Mouse (Mus musculus) adrenal gland, postnatal 14 days (tissue): ENCODE data around the gene Hist1h4a. TPM values are rescaled to one million over a fixed set of nuclear protein-coding genes. Genes with fewer than 3 reads are reported as not detected.
A peak's percentile ranks its signal among the peaks of the same experiment; 100 is the strongest.
"Not testable (repeated sequence)": the region's sequence is repeated elsewhere in the genome, so short reads cannot be mapped to it uniquely, and the experiment has no call there.

Experiments used
- DNase-seq: peaks from one replicate; pipeline ENCODE4 v3.0.0; 2021; ENCODE audit warnings: mixed read lengths
- long read RNA-seq, 2 experiments: library from polyadenylated mRNA; stranded (forward); transcript quantifications; one replicate each; pipeline ENCODE4 v2.0.0; 2021
- total RNA-seq: library from RNA; stranded (reverse); gene quantifications from 2 replicates; pipeline ENCODE4 v1.2.3, GENCODE M21; 2021

Hist1h4a gene
- total RNA-seq = 164 and 198 TPM in 2 replicates
- long read RNA-seq, experiment 1 = 0 reads
- long read RNA-seq, experiment 2, partial matches to known transcripts = 0 of 1 reads
- long read RNA-seq, experiment 2, other reads (novel, unspliced or antisense) = 0 of 1 reads

DNA sequence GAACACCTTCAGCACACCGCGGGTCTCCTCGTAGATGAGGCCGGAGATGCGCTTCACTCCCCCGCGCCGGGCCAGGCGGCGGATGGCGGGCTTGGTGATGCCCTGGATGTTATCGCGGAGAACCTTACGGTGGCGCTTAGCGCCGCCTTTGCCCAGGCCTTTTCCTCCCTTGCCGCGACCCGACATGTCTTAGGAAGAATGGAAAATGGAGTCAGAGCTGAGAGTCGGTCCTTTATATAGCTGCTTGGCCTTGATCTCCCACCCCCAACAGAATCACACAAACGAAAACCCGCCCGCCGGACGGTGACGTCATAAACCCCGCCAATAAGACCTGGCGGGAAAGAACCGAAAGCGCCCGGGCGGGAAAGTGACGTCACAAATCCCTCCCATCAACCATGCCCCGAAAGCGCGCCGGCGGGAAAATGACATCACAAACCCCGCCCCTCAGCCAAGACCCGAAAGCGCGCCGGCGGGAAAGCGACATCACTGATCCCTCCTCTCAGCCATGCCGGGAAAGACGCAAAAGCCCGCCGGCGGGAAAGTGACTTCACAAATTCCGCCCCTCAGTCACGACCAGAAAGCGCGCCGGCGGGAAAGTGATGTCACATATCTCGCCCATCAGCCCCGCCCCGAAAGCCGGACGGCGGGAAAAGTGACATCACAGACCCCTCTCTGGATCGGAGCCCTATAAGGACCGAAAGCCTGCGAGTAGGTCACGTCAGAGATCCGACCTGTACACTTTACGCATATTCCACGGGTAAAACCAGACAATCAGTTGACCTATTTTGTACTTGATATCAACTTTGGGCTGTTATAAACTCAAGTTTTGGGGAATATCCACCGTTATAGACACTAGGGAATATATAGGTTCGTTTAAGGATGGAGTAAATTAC, at the start of gene Hist1h4a:
Gene Hist1h4a (minus strand): TSS at position 259 of the 893 bp plus-strand sequence.
- peak; percentile 99 for DNase-seq

DNA sequence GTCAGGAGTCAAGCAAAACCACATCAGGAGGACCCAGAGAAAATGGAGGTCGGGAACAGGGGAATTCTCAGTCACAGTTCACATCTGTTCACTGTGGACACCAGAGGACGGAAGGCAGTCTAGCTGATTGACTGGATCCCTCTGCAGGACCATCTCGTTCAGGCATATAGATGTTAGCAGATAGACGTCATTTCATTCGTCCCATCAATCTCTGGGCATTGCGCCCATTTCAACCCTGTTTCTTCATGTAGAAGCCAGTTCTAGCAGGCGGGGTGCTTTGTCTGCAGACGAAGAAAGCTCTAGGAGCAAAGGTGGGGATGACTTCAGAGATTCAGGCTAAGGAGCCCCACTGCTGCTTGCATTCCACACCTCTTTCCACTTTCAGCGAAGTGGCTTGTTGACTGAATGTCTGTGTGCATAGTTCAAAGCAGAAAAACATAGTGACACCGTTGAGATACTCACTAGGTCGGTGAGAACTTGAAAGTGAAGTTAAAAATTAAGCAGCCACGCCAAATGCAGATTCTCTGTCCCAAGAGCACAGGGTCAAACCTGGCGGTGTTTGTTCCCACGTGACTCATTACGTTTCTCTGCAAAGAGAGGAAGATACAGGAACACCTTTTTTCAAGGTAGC, 45.5 kb upstream of the Hist1h4a start, which contains the start of gene Slc17a2:
Gene Slc17a2 (plus strand): TSS at position 572 of the 631 bp plus-strand sequence.
- DNase-seq = no peak

DNA sequence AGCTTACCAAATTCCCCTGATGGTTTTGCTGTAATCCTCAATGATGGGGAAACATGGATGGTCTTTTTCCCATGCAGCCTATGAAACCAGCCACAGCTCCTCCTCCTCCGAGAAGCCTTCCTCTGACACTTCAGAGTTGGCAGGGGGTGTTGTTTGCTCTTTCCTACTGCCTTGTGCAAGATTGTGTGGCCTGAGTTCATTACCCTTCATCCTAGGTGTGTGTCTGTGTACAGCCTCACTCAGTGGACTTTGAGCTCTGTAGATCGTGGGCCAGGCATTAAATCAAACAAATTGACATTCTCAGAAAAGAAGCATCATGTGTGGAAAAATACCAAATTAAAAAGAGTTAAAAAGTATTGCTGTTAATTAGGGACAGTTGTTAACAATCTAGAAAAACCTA, 43.5 kb upstream of the Hist1h4a start:
- no peak for DNase-seq

DNA sequence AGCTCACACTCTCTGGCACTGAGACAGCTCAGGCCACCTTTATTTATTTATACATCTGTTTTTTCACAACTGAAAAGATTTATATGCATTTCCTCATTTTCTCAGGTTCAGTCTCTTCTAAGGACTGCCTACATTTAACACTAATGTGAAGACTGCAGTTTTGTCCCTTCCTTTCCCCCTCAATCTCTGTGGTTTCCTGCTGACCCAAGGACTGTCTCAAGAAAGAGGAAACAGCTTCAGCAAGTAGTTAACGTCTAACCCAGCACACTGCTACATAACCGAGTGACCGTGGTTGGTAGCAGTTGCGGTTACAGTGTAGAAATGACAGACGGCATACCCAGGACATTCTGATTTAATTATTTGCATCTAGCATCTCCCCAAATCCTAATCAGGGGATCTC, 38.4 kb upstream of the Hist1h4a start:
- no peak for DNase-seq

DNA sequence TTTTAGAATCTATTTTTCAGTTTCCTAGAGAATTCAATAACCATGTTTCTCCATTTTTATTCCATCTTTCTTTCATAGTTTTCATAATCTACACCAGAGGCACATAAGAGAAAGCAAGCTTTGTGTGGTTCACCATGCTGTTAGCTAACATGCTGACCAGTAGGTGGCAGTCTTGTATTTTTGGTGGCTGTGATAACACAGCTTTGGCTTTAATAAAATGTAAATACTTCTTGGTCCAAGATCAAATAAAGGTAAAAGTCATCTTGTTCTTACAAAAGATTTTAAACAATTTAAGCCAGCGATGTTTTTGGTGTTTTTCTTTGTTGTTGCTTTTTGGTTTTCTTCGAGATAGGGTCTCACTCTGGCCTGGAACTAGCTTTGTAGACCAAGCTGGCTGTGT, 31.5 kb upstream of the Hist1h4a start:
- peak; percentile 67 for DNase-seq

DNA sequence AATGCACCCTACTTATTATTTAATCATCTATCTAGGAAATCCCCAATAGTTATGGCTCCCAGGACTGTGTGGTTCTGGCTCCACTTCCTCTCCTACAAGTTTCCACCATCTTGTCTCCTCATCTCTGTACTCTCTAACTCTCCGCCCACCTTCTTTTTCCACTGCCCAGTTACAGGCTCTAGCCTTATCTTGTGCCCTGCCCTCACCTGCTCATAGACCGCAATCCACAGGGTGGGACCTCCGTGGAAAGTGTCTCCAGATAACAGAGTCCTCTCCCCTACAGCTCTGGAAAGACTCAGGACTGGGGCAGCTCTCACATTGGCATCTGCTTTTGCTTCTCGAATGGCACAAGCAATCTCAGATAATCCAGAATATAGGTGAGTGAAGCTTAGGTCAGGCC, 18.0 kb upstream of the Hist1h4a start:
- no peak for DNase-seq

DNA sequence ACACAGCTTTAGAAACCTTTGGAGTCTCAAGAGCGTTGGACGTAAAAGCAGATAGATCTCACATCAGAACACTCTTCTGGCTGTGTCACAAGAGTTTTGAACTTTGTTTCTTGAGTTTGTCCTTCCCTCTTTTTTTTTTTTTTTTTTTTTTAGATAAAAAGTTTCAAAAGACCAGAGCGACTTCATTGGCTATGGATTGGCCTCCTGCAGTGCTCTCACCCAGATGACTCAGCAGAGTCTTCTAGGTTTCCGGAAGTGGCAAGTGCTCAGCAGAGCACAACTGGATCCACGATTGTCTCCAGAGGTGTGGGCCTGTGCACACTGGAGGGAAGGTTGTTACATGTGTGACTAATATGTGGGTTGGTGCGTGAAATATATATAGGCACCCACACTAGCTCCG, 17.3 kb upstream of the Hist1h4a start:
- DNase-seq = no peak

DNA sequence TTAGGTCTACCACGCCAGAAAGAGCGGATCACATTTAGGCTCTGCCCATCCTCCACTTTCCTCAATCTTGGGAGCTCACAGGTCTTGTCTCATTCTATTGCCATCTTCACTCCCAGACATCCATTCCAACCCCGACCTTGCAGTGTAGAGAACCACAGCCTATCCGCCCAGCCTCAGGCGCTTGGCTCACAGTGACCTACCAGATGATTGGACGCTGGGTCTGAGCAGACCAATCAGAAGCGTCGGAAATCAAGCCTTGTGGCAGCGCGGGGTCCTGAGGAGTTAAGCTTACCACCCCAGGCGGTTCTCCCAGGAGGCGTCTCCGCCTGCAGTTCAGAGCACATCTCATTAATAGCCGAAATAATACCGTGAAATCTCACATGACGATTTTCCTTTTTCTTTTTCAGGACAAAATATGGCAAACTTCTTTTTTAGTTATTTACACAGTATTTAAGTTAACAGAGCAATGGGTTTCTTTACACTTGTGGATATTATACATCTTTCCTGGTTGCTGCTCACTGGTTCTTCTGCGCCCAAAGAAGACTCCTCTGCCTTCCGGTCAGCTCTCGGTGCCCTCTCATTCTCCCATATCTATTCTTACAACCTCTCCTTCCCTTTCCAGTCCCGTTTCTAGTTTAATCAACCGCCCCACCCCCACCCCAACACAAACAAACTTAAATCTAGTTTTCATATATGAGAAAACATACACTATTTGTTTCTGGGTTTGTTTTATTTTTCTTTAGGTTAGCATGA, 11.7 kb upstream of the Hist1h4a start:
- peak; percentile 69 for DNase-seq

DNA sequence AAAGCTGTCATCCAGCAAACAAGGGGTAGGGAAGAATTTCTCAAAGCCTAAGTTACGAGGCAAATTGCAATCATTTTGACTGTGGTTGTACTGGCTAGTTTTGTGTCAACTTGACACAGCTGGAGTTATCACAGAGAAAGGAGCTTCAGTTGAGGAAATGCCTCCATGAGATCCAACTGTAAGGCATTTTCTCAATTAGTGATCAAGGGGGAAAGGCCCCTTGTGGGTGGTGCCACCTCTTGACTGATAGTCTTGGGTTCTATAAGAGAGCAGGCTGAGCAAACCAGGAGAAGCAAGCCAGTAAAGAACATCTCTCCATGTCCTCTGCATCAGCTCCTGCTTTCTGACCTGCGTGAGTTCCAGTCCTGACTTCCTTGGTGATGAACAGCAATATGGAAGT, 8.6 kb upstream of the Hist1h4a start, which contains the start of gene Trim38:
Gene Trim38 (plus strand): TSS at position 301 of the 400 bp plus-strand sequence.
- not testable (repeated sequence) for DNase-seq

DNA sequence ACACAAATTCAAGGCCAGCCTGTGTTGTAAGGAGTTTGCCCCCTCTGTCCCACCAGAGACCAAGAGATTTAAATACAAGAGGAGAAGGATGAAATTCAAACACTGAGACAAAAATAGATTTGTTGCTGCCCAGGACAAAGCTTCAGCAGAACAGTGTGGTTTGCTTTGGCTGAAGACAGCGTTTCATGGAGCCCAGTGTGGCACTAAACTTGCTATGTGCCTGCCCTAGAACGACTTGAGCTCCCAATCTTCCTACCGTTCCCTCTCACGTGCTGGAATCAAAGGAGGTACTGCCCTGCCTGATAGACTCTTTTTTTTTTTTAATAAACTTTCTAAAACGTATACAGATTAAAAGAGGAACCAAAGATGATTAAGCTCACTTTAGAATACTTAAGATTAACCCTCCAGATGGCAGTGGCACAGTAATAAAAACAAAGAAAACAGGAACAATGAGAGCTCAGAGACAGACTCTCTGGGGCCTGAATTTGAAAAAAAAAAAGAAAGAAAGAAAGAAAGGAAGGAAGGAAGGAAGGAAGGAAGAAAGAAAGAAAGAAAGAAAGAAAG, 7.9 kb upstream of the Hist1h4a start:
- no peak for DNase-seq

DNA sequence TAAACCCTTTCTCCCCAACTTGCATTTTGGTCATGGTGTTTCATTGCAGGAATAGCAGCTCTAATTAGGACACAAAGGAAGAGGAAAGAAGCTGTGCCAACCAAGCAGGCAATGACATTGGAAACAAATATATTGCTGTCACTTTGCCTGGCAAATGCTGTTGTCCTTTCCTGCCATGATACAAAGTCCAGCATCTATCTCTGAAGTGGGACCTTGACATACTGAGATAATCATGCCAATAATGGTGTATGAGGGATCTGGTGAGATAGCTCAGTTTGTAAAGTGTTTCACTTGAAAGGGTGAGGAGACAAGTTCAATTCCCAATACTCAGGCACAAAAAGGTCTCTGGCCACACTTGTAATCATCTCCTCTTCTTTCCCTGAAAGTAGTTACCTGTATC, 5.7 kb upstream of the Hist1h4a start:
- peak; percentile 31 for DNase-seq

DNA sequence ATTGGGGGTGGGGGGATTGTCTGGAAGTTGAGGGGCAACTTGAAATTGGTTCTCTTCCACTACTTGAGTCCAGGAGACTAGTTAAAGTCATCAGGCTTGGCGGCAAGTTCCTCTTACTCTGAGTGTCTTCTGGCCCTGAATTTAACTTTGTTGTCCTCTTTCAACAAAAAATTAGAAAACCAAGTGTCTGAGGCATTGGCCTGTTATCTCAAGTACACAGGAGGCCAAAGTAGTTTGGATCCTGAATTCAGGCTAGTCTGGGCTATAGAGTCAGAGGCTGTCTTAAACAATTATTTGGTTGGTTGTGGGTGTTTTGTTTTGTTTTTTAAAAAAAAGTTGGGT, 4.1 kb upstream of the Hist1h4a start:
- no peak for DNase-seq

DNA sequence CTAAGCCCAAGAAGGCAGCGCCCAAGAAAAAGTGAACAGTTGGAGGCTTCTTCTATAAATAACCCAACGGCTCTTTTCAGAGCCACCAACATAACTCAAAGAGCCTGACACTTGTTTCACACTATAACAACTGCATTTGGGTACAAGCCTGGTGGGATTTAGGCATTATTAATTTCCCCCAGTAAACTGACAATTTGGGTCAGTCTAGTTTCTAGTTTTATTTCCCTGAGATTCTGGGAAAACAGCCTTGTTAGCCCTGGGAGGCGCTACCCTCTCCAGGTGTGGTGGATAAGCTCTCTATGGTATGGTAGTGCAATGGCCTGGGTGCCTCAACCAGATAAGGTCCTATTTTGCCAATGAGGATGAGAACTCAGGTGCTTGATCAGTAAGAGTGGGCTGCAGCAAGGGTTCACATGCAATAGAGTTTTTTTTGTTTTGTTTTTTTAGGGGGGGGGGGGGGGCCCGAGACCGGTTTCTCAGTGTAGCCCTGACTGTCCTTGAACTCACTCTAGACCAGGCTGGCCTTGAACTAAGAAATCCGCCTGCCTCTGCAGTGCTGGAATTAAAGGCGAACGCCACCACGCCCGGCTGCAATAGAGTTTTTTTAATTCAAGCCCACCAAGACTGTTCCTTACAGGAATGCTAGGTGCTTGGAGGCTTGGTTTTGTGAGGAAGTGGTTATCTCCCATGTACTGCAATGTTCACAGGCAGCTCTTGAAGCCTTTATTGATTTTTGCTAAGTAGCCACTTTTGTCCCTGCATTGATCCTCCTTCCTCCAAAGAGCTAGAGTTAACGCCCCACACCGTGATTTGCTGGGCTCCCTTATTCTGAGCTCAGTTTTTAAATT, 3.5 kb upstream of the Hist1h4a start:
- no peak for DNase-seq

DNA sequence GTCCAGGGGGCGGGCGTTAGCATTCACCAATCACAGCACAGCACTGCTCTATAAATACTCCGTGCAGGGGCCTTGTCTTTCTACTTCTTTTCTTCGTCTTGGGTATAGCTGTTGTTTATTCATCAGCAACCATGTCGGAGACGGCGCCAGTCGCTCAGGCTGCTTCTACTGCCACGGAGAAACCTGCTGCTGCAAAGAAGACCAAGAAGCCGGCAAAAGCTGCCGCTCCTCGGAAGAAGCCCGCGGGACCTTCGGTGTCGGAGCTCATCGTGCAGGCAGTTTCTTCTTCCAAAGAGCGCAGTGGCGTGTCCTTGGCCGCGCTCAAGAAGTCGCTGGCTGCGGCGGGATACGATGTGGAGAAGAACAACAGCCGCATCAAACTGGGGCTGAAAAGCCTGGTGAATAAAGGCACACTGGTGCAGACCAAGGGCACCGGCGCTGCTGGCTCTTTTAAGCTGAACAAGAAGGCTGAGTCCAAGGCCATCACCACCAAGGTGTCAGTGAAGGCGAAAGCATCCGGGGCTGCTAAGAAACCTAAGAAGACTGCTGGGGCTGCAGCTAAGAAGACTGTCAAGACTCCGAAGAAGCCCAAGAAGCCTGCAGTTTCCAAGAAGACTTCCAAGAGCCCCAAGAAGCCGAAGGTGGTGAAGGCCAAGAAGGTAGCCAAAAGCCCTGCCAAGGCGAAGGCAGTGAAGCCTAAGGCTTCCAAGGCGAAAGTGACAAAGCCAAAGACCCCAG, 2.7 kb upstream of the Hist1h4a start, which contains the start of gene Hist1h1a:
Gene Hist1h1a (plus strand): TSS at position 81 of the 738 bp plus-strand sequence.
- peak; percentile 90 for DNase-seq

DNA sequence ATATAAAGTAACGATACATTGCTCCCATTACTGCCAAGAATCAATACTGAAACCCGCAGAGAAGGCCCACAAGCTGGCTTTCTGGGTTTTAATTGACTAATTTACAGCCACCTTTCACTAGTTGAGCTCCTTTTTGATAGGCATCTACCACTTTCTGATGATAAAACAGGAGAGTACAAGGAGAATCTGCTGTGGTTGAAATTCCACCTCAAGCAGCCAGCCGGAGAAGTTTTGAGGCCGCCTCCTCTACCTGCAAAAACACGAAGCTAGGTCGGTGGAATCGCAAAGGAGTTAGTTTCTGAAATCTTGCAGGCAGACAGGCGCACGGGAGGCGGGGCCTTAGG, 2.2 kb upstream of the Hist1h4a start:
- DNase-seq = no peak

DNA sequence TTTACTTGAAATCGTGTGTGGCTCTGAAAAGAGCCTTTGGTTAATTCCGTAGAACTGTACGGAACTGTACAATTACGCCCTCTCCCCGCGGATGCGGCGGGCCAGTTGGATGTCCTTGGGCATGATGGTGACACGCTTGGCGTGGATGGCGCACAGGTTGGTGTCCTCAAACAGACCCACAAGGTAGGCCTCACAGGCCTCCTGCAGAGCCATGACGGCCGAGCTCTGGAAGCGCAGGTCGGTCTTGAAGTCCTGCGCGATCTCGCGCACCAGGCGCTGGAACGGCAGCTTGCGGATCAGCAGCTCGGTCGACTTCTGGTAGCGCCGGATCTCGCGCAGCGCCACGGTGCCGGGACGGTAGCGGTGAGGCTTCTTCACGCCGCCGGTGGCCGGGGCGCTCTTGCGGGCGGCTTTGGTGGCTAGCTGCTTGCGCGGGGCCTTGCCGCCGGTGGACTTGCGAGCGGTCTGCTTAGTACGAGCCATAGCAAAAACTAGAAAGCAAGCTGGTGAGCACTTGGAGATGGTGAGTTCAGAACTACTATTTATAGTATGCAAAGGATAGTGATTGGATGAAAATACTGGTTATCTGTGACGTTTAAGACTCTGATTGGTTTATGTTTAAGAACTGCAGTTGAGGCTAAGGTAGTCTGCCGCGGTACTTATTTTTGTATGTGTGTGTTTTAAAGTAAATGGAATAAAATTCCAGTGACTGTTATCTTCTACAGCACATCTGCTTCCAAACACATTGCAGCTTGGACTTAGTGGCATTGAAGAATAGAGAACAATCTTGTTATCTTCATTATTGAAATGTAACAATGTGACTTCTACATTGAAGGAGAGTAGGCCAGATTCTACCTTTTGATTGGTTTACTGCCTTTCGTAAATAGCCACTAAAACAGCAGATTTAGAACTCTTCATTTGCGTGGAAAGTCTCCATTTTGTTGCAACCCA, 1.1 kb upstream of the Hist1h4a start, which contains the start of gene Hist1h3a:
Gene Hist1h3a (minus strand): TSS at position 516 of the 951 bp plus-strand sequence.
- peak; percentile 70 for DNase-seq

DNA sequence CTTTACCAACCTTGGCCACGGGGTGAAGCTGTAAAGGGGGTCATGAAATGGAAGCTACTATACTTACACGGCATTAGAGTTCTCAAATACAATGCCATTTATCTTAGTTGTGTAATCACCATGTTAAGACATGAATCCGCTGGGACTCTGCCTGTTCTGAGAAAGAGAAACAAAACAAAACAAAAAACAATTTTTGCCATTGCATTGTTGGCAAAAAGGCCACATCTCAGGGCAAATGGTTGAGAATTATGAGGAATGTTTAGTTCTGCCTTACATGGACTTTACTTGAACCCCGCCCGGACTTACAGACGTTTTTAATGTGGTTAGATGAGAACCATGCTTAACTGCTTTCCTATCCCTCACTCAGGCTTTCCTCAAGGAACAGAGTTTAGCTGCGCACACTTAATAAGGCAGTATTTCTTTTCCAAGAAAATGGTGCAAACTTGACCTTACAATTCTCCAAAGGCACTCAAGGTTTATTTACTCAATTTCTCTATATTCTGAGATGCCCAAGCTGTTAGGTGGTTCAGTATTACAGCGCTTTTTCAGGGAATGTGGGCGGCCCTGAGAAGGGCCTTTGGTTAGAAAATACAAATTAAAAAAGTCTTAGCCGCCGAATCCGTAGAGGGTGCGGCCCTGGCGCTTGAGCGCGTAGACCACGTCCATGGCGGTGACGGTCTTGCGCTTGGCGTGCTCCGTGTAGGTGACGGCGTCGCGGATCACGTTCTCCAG, 624 bp downstream of the Hist1h4a start:
- no peak for DNase-seq

DNA sequence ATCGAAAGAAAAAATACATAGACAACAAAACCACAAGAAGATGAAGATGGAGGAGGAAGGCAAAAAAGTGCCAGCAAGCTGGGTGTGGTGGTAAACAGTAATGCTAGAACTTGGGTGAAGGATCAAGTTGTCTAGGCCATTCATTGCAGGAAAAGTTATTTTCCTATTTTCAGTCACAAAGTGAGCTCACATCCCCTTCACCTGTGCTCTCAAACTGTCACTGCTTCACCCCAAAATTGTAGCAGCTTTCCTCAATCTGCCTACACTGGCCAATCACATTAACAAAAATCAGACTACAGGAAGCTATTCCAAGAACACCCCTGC, 1.2 kb downstream of the Hist1h4a start:
- DNase-seq = no peak
